Mouse (Mus musculus) midbrain, embryonic 12.5 days (tissue): Measurements from ENCODE around the gene Gpr152. TPM values are rescaled to one million over a fixed set of nuclear protein-coding genes. Genes with fewer than 3 reads are reported as not detected.

Experiments used
- ATAC-seq: fragments of 200-750 bp; cut with Nextera tagmentation; 2 replicates; pipeline ENCODE4 v1.8.0; 2017; ENCODE audit warnings: low read depth, moderate TSS enrichment, moderate library complexity; ENCODE audit not compliant: low FRiP score
- H3K27ac ChIP-seq: fragments of 300-500 bp; sonication (generic); replicated peaks from 2 replicates; pipeline ENCODE4 v1.5.1; 2016; ENCODE audit warnings: mild to moderate bottlenecking
- H3K27me3 ChIP-seq: fragments of 300-500 bp; sonication (generic); 2 replicates; pipeline ENCODE4 v1.6.1; 2016; ENCODE audit warnings: mild to moderate bottlenecking
- H3K36me3 ChIP-seq: fragments of 300-500 bp; sonication (generic); 2 replicates; pipeline ENCODE4 v1.6.1; 2016
- H3K4me1 ChIP-seq: fragments of 300-500 bp; sonication (generic); 2 replicates; pipeline ENCODE4 v1.6.1; 2016
- H3K4me2 ChIP-seq: fragments of 300-500 bp; sonication (generic); replicated peaks from 2 replicates; pipeline ENCODE4 v1.6.1; 2016; ENCODE audit warnings: mild to moderate bottlenecking, moderate library complexity
- H3K4me3 ChIP-seq: fragments of 300-500 bp; sonication (generic); 2 replicates; pipeline ENCODE4 v1.5.1; 2016; ENCODE audit warnings: mild to moderate bottlenecking
- H3K9ac ChIP-seq: fragments of 300-500 bp; sonication (generic); replicated peaks from 2 replicates; pipeline ENCODE4 v1.6.1; 2016; ENCODE audit warnings: mild to moderate bottlenecking, moderate library complexity
- H3K9me3 ChIP-seq: fragments of 300-500 bp; sonication (generic); 2 replicates; pipeline ENCODE4 v1.6.1; 2016; ENCODE audit warnings: mild to moderate bottlenecking
- WGBS: fragments of 180-500 bp; shearing (Covaris S2); methylation state at CpG from one replicate; pipeline ENCODE4 v1.1.7; 2016; 5-methylcytosine and 5-hydroxymethylcytosine counted together
- polyA plus RNA-seq: library from polyadenylated mRNA; unstranded; fragments of >200 nt; fragmentation: Nextera tagmentation; extraction: Ambion mirVana; gene quantifications from 2 replicates; pipeline ENCODE4 v1.2.1, GENCODE M21; 2016

Gpr152 gene
- polyA plus RNA-seq, 1 experiment from 2014 or later: not detected

DNA sequence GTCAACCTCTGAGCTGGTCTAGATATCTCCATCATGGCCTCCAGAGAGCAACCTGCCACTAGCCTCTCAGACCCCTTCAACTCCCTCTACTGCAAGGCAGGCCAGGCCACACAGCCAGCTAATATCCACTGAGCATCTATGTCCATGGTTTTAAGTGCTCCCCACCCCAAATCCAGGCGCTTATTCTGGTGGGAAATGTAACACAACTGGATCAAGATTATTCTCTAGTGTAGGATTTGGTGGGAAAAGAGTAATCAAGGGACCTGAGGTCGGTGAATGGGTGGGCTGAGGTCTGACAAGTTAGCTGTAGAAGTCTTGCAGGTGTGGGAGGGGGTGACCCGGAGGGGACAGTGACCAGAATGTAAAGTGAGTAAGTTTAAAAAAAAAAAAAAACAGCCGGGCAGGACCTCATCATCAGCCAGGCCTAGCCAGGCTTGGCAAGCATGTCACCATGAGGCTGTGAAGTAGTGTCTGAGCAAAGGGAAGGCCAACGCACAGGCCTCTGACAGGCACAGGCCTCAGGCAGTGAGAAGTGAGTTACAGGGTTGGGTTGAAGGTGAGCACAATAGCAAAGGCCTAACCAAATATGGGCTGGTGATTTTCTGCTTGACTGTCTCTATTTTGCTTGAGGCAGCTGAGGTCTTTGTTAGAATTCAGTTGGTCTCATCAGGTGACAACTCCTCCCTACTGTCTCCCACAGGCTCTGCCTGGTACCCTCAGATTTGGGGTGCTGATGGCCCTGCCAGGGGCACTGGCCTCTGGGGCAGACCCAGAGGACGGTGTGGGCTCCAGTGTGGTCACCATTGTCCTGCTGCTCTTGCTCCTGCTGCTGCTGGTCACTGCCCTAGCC lies 15.9 kb downstream of the Gpr152 start:
- no peak overlapping the region for H3K9ac ChIP-seq
- WGBS: 73% methylated on average over 6 of the region's 6 CpGs
- peak overlapping the region; percentile 43; the same call in 1 of the 2 replicates for H3K27ac ChIP-seq

DNA sequence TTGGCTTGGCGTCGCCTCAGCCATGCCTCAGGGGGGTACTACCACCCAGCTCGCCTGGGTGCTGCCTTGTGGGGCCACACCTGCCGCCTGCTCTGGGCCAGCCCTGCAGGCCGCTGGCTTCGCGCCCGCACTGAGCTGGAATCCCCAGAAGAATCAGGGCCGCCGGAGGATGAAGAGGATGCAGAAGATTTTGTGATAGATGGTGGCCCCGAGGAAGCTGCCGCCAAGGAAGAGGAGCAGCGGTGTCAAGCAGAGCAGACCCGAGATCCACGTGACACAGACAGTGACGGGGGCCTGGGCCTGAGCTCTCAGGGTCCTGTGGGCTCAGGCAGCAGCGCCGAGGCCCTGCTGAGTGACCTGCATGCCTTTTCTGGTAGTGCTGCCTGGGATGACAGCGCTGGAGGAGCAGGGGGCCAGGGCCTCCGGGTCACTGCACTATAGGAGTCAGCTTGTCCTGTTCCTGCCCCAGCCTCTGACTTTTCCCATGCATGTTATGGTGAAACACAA lies 16.5 kb downstream of the Gpr152 start:
- no peaks in the 10 kb centered on the region; the same call in 1 of the 2 replicates for H3K4me1 ChIP-seq
- H3K9me3 ChIP-seq: no peaks in the 10 kb centered on the region
- no peak for ATAC-seq
- no peak overlapping the region for H3K27ac ChIP-seq
- 0 out of 2 replicates have a peak overlapping the region, but pooled peaks have one; percentile 0 for H3K9ac ChIP-seq
- no peak overlapping the region for H3K4me2 ChIP-seq
- 74% methylated on average over 20 of the region's 20 CpGs for WGBS
- H3K36me3 ChIP-seq: peaks cover 67% of the 10 kb centered on the region
- H3K27me3 ChIP-seq: no peaks in the 10 kb centered on the region
- H3K4me3 ChIP-seq: no peak overlapping the region

More for the DNA sequence above, 15.9 kb downstream of the Gpr152 start:
- no peak for ATAC-seq
- H3K4me1 ChIP-seq: no peaks in the 10 kb centered on the region; the same call in 1 of the 2 replicates
- no peaks in the 10 kb centered on the region for H3K27me3 ChIP-seq
- no peaks in the 10 kb centered on the region for H3K9me3 ChIP-seq
- H3K36me3 ChIP-seq: peaks cover 68% of the 10 kb centered on the region
- H3K4me2 ChIP-seq: no peak overlapping the region
- no peak overlapping the region for H3K4me3 ChIP-seq

DNA sequence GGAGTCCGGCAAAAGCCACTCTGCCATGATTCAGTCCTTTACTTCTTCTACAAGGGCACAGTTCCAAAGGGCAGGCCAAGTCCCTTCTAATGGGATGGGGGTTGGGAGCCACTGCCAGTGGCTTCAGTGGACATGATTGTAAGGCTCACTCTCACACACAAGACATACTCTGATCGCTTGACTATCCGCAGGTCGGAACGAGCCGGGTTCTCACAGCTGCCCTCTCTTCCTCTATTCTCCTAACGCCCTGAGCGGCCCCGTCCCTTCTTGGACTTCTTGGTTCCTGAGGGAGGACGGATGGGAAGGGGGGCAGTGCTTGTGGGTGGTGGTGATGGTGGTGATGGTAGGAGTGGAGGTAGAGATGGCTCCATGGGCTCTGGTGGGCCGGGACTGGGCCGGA lies 17.2 kb downstream of the Gpr152 start:
- H3K9ac ChIP-seq: no peak overlapping the region
- H3K27me3 ChIP-seq: no peaks in the 10 kb centered on the region
- H3K27ac ChIP-seq: no peak overlapping the region
- H3K36me3 ChIP-seq: peaks cover 69% of the 10 kb centered on the region
- H3K9me3 ChIP-seq: no peaks in the 10 kb centered on the region
- H3K4me1 ChIP-seq: no peaks in the 10 kb centered on the region; the same call in 1 of the 2 replicates
- no peak overlapping the region for H3K4me2 ChIP-seq
- 89% methylated on average over 12 of the region's 12 CpGs for WGBS
- ATAC-seq: no peak
- no peak overlapping the region for H3K4me3 ChIP-seq

GRCm38 (mm10) chr19:4159049-4159448 lies 19.5 kb downstream of the Gpr152 start:
- Histone ChIP-seq H3K4me3 (no peak overlapping the region), H3K4me2 (no peak overlapping the region), H3K4me1 (peaks cover 14% of the 10 kb centered on the region), H3K36me3 (peaks cover 54% of the 10 kb centered on the region), H3K9ac (no peak overlapping the region), H3K27ac (no peak overlapping the region), H3K9me3 (no peaks in the 10 kb centered on the region), H3K27me3 (no peaks in the 10 kb centered on the region)
- WGBS: 97% methylated on average over 8 of the region's 8 CpGs
- no peak for ATAC-seq

DNA sequence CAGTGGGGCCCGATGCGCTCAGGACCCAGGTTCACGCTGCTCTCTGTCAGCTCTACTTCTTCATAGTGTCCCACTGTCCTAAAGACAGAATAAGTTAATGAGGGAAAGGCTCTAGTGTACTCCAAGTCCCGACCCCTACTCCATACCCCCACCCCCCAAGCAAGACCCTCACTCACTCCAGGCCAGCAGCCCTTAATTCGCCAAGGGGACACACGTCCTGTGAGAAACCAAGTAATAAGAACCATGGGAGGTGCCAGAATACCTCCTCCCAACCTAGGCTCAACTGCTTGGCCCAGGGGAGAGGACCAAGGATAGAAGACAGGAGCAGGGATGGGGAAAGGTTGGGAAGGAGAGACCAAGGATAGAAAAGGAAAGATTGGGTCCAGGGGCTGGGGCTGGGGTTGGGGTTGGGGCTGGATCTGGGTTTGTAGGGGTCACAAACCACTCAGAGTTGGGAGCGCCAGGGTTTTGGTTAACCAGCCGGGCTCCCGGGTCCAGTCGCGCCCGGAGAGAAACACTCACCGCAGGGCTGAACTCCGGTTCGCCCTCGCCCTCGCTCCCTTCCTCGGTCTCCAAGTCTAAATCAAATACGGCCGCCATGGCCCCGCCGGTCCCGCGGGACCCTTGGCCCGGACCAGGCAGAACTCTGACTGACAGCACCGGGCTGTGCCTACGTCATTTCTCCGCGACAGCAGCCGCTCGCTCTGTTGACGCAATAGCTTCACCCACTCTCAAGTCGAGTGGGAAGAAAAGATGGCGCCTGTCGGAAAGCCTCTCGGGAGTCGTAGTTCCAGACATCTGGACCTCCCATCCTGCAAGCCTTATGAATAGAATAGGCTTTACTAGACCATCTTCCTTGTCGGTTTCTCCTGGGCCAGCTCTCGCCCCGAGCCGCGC lies 23.3 kb downstream of the Gpr152 start, which contains the start of gene Rps6kb2:
Gene Rps6kb2, minus strand, starts transcription at position 709 of the 897 bp plus-strand sequence.
- peak within 1 kb of the TSS; percentile 69 for H3K4me3 ChIP-seq
- H3K9ac ChIP-seq: peak within 1 kb of the TSS; percentile 84
- H3K9me3 ChIP-seq: no peaks in the 10 kb centered on the region
- peaks cover 14% of the 10 kb centered on the region for H3K4me1 ChIP-seq
- ATAC-seq: peak; percentile 90
- H3K36me3 ChIP-seq: peaks cover 30% of the 10 kb centered on the region
- peak within 1 kb of the TSS; percentile 95 for H3K4me2 ChIP-seq
- peak within 1 kb of the TSS; percentile 78 for H3K27ac ChIP-seq
- 7% methylated on average over 42 of the region's 42 CpGs for WGBS
- no peaks in the 10 kb centered on the region for H3K27me3 ChIP-seq

- Histone ChIP-seq H3K27ac (peak overlapping the region; percentile 78), H3K4me3 (peak overlapping the region; percentile 69), H3K36me3 (peaks cover 24% of the 10 kb centered on the region), H3K4me1 (peaks cover 14% of the 10 kb centered on the region), H3K27me3 (no peaks in the 10 kb centered on the region), H3K9me3 (no peaks in the 10 kb centered on the region), H3K4me2 (peak overlapping the region; percentile 95), H3K9ac (peak overlapping the region; percentile 34; the same call in 1 of the 2 replicates)
- WGBS: 36% methylated on average over 4 of the region's 4 CpGs
- ATAC-seq: peak; percentile 50
These were observed 23.9 kb downstream of the Gpr152 start for GRCm38 (mm10) chr19:4163543-4163887.

DNA sequence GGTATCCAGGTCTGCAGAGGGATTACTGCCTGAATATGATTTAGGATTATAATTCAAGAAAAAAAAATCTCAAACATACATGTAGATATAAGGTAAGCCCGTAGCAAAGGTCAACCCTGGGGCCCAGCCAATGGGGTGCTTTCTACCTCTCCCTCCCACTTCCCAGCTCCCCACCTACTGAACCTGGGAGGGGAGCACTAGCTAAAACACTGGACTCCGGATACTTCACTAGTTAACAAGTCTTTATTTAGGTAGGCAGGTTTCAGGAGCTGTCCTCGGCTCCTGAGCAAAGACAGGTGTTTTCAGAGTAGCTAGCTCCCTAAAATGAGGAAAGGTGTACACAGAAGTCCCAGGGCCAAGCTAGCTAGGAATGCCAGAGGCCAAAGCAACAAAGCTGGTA lies 24.5 kb downstream of the Gpr152 start:
- no peak for ATAC-seq
- H3K36me3 ChIP-seq: peaks cover 18% of the 10 kb centered on the region
- 83% methylated on average over 3 of the region's 3 CpGs for WGBS
- no peaks in the 10 kb centered on the region for H3K9me3 ChIP-seq
- H3K4me3 ChIP-seq: no peak overlapping the region
- H3K4me1 ChIP-seq: peaks cover 14% of the 10 kb centered on the region
- no peak overlapping the region for H3K9ac ChIP-seq
- no peaks in the 10 kb centered on the region for H3K27me3 ChIP-seq
- H3K4me2 ChIP-seq: no peak overlapping the region
- peak overlapping the region; percentile 78; the same call in 1 of the 2 replicates for H3K27ac ChIP-seq

GRCm38 (mm10) chr19:4164721-4165120 lies 25.1 kb downstream of the Gpr152 start:
- Histone ChIP-seq H3K27me3 (no peaks in the 10 kb centered on the region), H3K9me3 (no peaks in the 10 kb centered on the region), H3K4me2 (no peak overlapping the region), H3K27ac (no peak overlapping the region), H3K36me3 (peaks cover 12% of the 10 kb centered on the region), H3K4me3 (no peak overlapping the region), H3K9ac (0 out of 2 replicates have a peak overlapping the region, but pooled peaks have one; percentile 6), H3K4me1 (peaks cover 15% of the 10 kb centered on the region)
- WGBS: 74% methylated on average over 2 of the region's 2 CpGs
- no peak for ATAC-seq

DNA sequence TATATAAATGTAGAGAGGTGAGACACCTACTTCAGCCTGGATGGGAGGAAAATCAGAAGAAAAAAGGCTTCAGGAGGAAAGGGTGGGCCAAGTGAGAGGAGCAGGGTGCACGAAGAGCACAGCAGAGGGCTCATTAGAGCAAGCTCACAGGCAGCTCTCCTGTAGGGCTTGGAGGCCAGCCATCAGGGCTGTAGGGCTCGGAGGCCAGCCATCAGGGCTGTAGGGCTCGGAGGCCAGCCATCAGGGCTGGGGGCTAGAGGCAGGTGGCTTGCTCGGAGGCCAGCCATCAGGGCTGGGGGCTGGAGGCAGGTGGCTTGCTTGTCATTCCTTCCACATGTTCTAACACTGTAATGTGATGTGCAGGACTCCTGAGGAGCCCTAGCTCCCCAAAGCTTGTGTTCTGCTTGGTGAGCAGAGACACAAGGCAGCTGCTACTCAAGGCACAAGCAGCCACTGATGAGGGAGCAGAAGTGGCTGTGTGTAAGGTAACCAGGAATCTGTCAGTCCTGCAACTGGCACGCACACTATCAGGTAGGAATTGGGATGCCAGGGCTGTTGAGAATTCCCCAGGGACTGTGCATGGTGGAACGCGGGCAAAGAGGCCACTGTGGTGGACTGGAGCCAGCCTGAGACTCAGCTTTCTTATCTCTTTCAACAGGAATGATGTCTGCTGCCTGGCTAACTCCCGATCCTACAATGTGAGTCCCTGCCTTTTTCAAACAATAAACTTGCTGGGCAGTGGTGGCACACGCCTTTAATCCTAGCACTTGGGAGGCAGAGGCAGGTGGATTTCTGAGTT lies 27.3 kb downstream of the Gpr152 start:
- Histone ChIP-seq H3K9ac (no peak overlapping the region), H3K4me1 (peaks cover 20% of the 10 kb centered on the region), H3K9me3 (no peaks in the 10 kb centered on the region), H3K4me3 (no peak overlapping the region), H3K36me3 (no peaks in the 10 kb centered on the region), H3K27ac (no peak overlapping the region), H3K27me3 (0 out of 2 replicates have a peak, but pooled peaks cover 15% of the 10 kb centered on the region), H3K4me2 (no peak overlapping the region)
- ATAC-seq: no peak
- WGBS: 82% methylated on average over 9 of the region's 9 CpGs

DNA sequence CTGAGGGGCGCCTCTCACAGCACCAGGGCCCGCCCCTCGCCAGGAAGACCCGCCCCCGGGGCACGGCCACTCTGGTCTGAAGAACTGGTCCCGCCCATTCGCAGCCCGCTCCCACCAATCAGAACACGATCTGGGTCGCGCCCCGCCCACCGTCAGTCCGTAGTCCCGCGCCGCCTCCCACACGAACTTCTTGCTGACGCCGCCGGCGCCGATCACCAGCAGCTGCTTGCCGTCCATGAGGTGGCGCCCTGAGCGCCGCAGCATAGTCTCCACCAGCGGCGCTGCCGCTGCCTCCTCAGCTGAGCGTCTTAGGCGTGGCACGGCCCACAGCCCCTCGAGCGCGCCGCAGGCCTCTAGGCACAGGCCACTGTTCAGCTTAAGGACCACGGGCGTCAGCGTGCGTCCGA lies 29.8 kb downstream of the Gpr152 start:
- peaks cover 21% of the 10 kb centered on the region; the same call in 1 of the 2 replicates for H3K27me3 ChIP-seq
- H3K4me2 ChIP-seq: peak overlapping the region; percentile 77
- H3K27ac ChIP-seq: peak overlapping the region; percentile 82
- H3K9me3 ChIP-seq: no peaks in the 10 kb centered on the region
- H3K4me3 ChIP-seq: peak overlapping the region; percentile 41
- ATAC-seq: peak; percentile 95
- no peaks in the 10 kb centered on the region for H3K36me3 ChIP-seq
- WGBS: under 1% methylated on average over 42 of the region's 43 CpGs
- H3K4me1 ChIP-seq: peaks cover 6% of the 10 kb centered on the region
- H3K9ac ChIP-seq: peak overlapping the region; percentile 72

GRCm38 (mm10) chr19:4169810-4170209 lies 30.2 kb downstream of the Gpr152 start:
- H3K27me3 ChIP-seq: peaks cover 25% of the 10 kb centered on the region; the same call in 1 of the 2 replicates
- peak overlapping the region; percentile 77 for H3K4me2 ChIP-seq
- H3K9me3 ChIP-seq: no peaks in the 10 kb centered on the region
- H3K4me1 ChIP-seq: peaks cover 7% of the 10 kb centered on the region
- 8% methylated on average over 26 of the region's 27 CpGs for whole genome bisulfite sequencing
- H3K27ac ChIP-seq: peak overlapping the region; percentile 82
- H3K36me3 ChIP-seq: no peaks in the 10 kb centered on the region
- ATAC-seq: peak; percentile 72
- H3K4me3 ChIP-seq: peak overlapping the region; percentile 41
- H3K9ac ChIP-seq: peak overlapping the region; percentile 72
